Mouse (Mus musculus) gonadal fat pad, adult 2 months (tissue): ENCODE results near the gene Tmeff2. TPM values are rescaled to one million over a fixed set of nuclear protein-coding genes. Genes with fewer than 3 reads are reported as not detected.
A peak's percentile ranks its signal among the peaks of the same experiment; 100 is the strongest.
"Not testable (repeated sequence)": the region's sequence is repeated elsewhere in the genome, so short reads cannot be mapped to it uniquely, and the experiment has no call there.

Experiments
- DNase-seq: peaks from one replicate; pipeline ENCODE4 v3.0.0-alpha.2; 2012; ENCODE audit warnings: low read depth
- polyA plus RNA-seq: library from polyadenylated mRNA; depleted of rRNA; stranded (reverse); fragments of >200 nt; gene quantifications from 2 replicates; pipeline ENCODE4 v1.2.3, GENCODE M21; 2012; rRNA removed

Gene Tmeff2
- 3.1 and 3.5 TPM in 2 replicates for polyA plus RNA-seq

GRCm38 (mm10) chr1:50900386-50900785 is at the start of gene Tmeff2:
Gene Tmeff2, plus strand, starts transcription at chr1:50900647.
- DNase-seq: not testable (repeated sequence)

DNA sequence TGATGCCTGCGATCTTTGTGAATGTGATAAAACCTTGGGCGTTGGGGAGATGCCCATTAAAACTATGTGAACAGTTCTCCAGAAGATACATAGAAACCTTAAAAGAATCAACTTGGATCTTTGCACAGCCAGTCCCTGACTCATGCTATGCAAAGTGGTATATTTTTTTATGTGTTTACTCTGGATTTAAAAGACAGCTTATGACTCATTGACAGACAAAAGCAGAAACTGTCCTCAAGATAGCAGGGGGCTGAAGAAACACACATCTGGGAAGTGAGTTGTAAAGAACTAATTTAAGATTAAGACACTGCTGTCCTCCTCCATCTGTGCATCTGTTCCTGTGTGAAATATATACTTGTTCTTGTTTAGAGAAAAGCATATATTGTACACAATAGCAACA is 38.9 kb upstream of the Tmeff2 start:
- DNase-seq: no peak

DNA sequence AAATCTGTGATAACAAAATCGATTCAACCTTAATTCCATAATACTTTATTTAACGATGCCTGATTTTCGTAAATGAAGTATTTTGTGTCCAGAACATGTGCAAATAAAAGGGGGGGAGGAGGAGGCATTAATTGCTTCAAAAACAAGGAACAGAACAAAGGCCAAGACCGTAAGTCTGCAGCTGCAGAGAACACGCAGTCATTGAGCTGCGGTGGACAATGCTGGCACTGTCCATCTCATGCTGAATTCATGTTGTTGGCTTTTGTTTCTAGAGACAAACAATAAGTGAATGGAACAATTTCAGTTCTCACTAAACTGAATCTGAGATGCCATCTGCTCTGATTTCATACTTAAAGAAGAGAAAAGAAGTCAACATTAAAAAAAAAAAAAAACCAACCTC is 2.8 kb upstream of the Tmeff2 start:
- DNase-seq: no peak

GRCm38 (mm10) chr1:50924838-50925355 is 24.4 kb downstream of the Tmeff2 start:
- no peak for DNase-seq

GRCm38 (mm10) chr1:50925356-50925921 is 25.0 kb downstream of the Tmeff2 start:
- DNase-seq: no peak

GRCm38 (mm10) chr1:50926374-50927060 is 26.1 kb downstream of the Tmeff2 start:
- no peak for DNase-seq

- no peak for DNase-seq
Measured at GRCm38 (mm10) chr1:50927077-50927611, 26.7 kb downstream of the Tmeff2 start.

DNA sequence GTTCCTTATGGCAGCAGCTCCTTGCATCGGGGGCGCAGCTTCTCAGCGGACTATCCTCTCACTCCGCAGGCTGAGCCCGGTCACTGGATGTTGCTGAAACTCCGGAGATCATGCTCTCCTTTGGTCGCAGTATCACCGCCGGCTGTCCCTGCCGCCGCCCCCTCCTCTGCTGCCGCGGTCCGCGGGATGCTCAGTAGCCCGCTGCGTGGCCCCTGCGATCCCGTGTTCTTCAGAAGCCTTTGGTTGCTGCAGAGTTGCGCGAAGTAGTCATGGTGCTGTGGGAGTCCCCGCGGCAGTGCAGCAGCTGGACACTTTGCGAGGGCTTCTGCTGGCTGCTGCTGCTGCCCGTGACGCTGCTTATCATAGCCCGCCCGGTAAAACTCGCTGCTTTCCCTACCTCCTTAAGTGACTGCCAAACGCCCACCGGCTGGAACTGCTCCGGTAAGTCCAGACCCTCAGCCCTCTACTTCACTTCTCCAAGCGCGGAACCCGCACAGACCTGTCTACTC is 27.3 kb downstream of the Tmeff2 start:
- no peak for DNase-seq

GRCm38 (mm10) chr1:50928776-50929175 is 28.3 kb downstream of the Tmeff2 start:
- DNase-seq: no peak

DNA sequence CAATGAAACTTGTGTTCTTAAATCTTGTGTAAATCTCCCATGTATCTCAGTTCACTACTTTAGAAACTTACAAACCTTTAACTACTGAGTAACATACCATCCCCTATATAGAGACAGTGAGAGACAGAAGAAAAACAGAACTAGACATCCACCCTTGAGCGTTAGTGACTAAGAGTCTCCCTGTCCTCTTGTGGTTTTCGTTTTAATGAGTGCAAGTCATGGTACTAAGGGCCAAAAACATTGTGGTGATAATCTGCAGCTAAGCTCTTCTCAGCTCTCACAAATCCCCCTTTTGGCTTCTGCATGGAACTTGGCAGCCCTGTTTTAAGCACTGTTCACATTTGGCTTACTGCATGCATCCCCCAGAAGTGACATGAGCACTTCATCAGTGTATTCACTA is 34.6 kb downstream of the Tmeff2 start:
- DNase-seq: no peak

GRCm38 (mm10) chr1:50935484-50935883 is 35.0 kb downstream of the Tmeff2 start:
- no peak for DNase-seq

DNA sequence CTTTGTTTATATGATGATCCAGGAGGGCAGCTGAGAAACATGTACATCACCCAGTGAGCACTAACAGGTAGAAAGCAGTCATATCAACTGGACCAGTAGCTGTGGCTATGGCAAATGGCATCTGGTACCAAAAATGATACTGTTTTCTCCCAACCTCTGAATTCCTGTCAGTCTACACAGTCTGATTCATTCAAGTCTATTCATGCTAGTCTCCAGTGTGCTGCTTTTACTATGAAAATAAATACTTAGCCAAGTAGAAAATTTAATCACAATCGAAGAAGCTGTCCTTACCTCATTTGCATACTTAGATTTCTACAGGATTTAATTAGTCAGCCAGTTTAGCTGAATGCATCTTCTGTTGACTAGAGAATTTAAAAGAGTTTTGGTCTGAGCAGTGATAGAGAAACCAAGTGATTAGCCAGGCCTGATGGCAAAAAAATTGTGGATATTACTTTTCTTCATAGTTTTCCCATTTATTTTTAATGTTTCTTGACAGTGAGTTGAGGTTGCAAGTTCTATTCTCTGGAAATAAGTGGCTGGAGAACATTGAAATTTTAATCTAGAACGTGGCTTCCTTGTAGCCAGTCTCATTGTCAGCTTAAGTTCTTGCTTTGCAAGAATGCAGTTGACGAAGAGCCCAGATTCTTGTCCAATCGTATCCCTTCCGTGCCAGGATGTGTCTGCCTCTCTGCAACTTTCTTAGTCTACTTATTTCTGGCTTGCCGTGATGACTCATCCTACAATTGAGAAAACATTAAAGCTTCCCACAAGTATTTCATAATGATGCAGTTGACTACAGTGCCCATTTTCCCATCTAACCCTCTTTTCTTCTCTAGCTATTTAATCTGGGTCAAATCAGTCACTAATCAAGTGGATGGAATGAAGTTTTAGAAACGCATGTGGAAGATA is 39.9 kb downstream of the Tmeff2 start:
- peak; percentile 30 for DNase-seq

- DNase-seq: no peak
Measured at GRCm38 (mm10) chr1:50948575-50948974, 48.1 kb downstream of the Tmeff2 start.

- DNase-seq: no peak
Measured at GRCm38 (mm10) chr1:50958844-50959243, 58.4 kb downstream of the Tmeff2 start.

DNA sequence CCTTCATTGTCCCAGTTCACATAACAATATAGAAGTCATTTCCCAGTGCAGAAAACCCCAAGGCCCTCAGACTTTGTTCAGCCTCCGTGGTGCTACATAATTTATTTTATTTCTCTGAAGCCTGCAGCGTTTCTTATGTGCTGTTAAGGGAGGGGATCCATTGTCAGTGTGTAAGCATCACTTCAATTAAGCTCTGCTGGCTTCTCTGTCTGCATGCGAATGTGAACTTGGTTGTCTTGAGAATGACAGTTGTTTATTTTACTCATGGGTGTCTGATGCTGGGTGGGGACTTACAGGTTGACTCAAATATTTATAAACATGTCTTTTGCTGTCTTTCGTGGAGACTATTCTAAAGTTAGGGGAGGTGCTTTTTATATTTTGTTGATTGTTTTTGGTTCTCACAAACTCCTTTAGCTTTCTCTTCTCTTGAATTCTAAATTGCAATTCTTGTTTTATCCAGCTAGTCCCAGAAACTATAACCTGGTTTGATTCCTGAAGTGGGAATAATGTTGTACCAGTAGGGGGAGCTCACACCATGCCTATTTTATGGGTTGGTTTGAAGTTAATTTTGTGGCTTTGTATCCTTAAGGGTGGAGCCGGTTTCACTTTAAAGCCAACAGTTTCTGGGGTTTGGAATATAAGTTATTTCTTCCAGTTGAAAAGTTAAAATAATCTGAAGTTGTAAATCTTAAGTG is 61.7 kb downstream of the Tmeff2 start:
- no peak for DNase-seq

DNA sequence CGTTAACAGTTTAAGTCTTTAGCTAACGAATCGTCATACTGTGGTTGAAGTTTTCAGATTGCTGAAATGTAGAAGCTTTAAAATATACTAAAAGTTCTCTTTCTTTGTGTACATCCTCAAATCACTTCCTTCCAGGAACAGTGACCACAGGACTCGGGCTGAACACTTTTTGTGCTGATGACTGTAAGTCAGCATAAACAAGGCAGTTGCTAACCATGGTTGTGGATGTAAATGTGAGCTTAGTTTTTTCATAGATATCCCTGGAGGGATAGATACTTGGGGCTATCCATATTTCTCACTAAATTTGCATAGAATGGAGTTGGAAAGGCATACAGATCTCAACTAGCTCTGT is 62.2 kb downstream of the Tmeff2 start:
- DNase-seq: no peak

DNA sequence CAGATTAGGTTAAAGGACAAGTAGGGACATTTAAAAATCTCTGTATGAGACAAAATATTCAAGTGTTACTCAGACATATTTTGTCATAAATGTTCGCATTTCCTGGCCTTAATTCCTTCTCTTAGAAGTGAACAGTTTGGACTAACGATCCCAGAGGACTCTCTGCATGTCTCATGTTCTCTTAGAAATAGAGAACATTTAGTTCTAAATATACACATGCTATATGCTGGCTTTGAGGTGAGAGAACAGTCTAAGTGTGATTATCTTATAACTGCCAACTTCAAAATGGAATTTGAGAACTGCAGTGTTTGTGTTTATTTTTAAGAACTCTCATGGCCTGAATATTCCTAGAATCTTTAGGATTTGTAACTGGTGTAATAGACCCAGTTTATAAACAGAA is 69.2 kb downstream of the Tmeff2 start:
- no peak for DNase-seq

GRCm38 (mm10) chr1:50970853-50971252 is 70.4 kb downstream of the Tmeff2 start:
- DNase-seq: no peak

DNA sequence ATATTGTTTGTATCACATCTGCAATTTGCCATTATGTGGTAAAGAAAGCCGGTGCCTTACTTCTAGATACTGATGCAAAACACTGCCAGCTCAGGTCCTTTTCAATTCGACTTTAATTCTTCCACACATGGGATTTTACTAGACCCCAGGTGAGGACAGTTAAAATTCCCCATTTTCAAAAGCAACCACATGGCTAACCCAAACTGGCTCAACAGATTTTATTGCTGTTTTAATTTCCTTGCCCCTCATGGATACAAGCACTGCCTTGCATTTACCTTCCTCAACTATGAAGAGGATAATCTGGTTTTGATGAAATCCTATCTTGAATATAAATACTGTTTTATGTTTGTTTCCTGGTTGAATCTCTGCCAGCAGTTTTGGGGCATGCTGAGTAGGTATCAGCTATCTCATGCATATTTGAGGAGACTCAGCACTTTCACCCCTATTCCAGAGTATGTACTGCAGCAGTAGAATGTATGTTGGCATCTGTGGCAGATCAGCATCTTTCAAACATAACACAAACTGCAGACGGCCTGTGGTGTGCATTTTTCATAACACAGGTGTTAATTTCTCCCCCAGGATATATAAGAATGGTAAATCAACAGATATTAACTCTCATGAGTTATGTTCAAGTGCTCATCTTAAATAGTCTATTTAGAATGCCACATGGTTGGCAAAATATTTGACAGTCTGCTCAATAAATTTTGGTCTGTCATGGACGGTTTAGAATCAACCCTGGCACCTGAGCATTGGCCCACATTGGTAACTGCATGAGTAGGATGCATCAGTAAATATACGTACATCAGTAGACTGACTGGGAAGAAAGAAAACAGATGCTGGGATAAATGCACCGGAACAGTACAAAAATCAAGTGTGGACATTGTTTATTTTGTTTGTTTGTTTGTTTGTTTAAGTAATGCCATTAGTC is 72.3 kb downstream of the Tmeff2 start:
- no peak for DNase-seq

DNA sequence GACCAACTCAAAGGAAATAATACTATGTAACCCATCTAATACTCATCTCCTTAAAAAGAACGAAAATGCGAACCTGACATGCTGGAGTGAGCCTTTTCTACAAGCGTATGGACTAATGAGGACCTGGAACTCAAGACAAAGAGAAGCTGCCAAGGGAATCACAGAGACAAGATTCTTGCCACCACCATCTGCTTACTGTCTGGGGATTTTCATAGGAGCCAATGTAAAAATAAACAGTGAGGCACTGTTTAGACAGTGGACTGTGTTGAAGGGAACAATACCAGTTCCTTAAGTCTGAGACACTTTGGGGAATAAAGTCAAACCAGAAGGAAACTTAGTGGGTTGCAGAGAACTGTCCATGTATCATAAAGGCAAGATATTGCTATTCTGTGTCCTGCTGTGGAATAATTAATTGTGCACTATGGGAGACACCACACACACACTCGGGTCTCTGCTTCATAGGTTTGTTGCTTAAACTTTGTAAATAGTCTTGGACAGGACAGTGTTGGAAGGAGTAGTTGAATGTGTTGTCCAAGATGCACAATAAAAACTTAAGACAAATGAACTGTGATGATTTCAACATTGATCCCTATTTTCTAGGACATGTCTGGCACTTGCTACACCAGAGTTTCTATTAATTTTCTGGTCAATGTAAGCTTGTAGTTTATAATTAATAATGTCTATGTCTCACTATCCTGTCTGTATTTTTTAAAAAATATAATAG is 79.1 kb downstream of the Tmeff2 start:
- no peak for DNase-seq
